Mouse (Mus musculus): ENCODE results near the gene Heatr6. TPM values are rescaled to one million over a fixed set of nuclear protein-coding genes. Genes with fewer than 3 reads are reported as not detected.

The Heatr6 gene
- total RNA-seq, 2 experiments from 2014 or later = 8.5 to 10.7 TPM

GRCm38 (mm10) chr11:83799871-83800430 is 46.5 kb downstream of the Heatr6 start:
- DNase-seq (ENCODE audit: low spot score) = no peak

DNA sequence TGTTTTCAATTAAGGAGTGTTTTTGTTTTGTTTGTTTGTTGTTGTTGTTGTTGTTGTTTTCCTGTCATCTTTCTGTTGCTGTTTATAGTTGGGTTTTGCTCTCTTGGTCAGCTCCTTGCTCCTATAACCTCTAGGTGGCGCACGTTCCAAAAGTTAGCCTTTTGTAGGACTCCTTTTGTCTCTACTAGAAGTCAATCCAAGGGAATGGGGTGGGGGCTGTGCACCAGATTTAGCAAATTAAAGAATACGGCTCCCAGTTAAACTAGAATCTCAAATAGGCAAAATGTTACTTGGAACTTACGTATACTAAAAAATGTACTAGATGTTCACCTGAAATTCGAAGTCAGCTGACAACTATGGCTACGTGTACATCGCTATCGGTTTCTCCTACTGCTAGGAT is 48.7 kb downstream of the Heatr6 start:
- DNase-seq (ENCODE audit: low spot score) = no peak

GRCm38 (mm10) chr11:83802581-83802980 is 49.1 kb downstream of the Heatr6 start:
- no peak for DNase-seq (ENCODE audit: low spot score)

DNA sequence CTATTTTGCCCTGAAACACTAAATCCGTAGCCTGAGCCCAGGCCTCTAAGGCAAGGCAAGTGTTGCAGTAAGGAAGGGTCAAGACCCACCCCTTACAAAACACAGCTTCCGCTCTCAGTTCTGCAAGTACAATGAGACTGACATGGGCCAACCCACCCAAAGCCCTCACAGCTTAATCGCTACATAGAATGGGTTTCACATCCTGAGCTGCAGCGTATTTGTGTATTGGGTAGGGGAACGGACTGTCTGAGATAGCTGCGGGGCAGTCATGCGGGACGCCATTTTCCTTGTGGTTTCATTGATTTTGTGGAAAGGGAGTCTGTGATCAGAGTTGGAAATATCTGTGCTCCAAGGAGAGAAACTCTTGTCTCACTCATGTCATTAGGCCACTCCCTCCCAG is 56.9 kb downstream of the Heatr6 start:
- no peak for DNase-seq (ENCODE audit: low spot score)

GRCm38 (mm10) chr11:83815191-83815590 is 61.7 kb downstream of the Heatr6 start:
- DNase-seq (ENCODE audit: low spot score) = no peak

GRCm38 (mm10) chr11:83815628-83816027 is 62.1 kb downstream of the Heatr6 start:
- peak; percentile 46 for DNase-seq (ENCODE audit: low spot score)

DNA sequence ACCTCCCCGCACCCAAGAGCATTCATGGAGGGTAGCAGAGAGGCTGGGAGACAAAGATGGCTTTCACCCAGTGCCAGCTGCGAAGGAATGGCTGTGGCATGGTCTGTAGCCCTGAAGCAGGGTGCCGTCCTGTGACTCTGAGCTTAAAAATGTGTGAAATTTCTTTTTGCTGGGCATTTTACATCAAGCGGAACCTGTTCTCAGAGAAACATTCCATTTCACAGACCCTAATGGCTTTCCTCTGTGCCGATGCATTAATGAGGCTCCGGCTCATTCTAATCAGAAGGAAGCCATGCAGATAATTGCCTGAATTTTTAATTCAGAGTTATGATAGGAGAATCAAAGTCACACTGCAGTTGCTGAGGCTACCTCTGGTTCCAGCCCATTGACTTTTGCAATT is 63.6 kb downstream of the Heatr6 start:
- DNase-seq (ENCODE audit: low spot score) = no peak

- no peak for DNase-seq (ENCODE audit: low spot score)
Observed at GRCm38 (mm10) chr11:83817994-83818393, 64.5 kb downstream of the Heatr6 start.

GRCm38 (mm10) chr11:83818591-83819127 is 65.2 kb downstream of the Heatr6 start:
- no peak for DNase-seq (ENCODE audit: low spot score)

DNA sequence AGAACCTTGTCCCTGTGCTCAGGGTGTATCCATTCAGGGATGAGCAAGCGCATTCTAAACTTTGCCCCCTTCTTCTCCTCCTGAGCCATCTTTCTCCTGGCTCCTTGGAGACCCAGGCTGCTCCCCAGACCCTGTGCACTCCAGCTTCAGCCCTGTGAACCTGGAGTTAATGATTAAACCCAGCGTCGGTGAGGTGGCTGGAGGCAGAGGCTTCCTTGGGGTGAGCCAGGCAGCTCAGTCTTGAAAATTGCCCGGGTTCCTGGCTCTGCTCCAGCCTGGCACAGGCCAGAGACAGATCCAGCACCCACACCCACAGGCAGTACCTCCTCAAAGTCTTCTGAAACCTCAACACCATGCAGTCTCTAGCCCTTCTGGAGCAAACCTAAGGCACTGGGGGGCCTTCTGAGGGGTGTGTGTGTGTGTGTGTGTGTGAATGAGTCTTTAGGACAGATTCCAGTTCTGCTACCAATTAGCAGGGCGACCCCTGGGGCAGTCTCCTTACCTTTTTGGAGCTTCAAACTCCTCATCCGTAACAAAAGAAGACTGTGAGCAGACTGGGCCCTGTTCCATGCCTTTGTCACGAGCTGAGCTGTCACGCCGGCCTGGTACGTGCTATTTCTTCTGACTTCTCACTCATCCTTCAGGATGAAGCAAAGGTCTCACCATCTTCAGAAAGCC is 66.4 kb downstream of the Heatr6 start:
- DNase-seq (ENCODE audit: low spot score) = no peak

DNA sequence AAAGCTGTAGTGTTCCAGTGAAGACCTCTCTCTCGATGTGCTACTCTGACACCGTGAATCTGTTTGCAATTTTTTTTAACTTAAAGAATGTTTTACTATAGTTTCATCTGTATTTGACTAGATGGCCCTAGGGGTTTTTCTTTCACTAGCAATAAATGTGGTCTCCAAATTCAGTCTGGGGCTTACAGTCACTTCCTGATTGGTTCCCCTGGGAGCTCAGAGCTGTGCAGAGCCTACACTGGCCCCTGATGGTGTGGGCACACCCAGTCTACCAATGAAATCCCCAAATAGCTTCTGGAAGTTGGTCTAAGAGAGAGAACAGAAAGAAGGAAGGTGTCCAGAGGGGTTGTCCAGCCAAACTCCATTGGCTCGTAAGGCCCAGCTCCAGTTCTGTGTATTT is 72.6 kb downstream of the Heatr6 start:
- DNase-seq (ENCODE audit: low spot score) = no peak

GRCm38 (mm10) chr11:83828553-83829142 is 75.2 kb downstream of the Heatr6 start:
- no peak for DNase-seq (ENCODE audit: low spot score)

DNA sequence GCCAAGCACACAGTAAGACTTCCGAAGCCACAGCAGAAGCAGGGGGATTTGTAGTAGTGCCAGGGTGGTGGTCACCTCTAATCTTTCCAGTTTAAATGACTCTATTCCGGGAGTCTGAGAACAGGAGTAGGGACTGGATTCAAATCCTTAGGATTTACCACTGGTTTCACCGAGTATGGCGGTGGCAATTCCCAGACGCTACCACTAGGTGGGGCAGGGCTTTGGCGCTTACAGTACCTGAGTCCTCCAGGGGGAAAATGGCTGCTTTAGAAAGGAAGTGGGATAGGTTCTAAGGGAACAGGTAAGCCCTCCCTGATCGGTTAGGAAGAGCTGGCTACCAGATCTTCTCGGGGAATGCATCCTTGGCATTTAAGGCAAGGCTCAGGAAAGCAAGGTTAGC is 78.9 kb downstream of the Heatr6 start:
- peak; percentile 12 for DNase-seq (ENCODE audit: low spot score)

Other genes starting within 250 kb of the Heatr6 start
- gene Heatr9, start 231.5 kb upstream of the Heatr6 start, total RNA-seq (2021) = not detected
- gene Ccl5, start 223.2 kb upstream of the Heatr6 start, total RNA-seq (2021) = not detected
- 1 to 10 TPM; 2.4 to 3.0 TPM for gene Ccl9, start 175.1 kb upstream of the Heatr6 start, total RNA-seq (2021)
- gene Ccl6, start 160.6 kb upstream of the Heatr6 start, total RNA-seq (2021) = 1 to 10 TPM; 3.8 to 6.5 TPM
- gene Rpl9-ps1, start 108.1 kb upstream of the Heatr6 start, total RNA-seq (2021) = not detected
- not detected for gene Ccl3, start 104.3 kb upstream of the Heatr6 start, total RNA-seq (2021)
- gene Ccl4, start 91.1 kb upstream of the Heatr6 start, total RNA-seq (2021) = not detected
- gene Wfdc17, start 49.7 kb upstream of the Heatr6 start, total RNA-seq (2021) = under 1 TPM in 1 of 2 experiments, not detected in 1; 0.78 TPM
- not detected for gene Wfdc18, start 44.7 kb upstream of the Heatr6 start, total RNA-seq (2021)
- gene Wfdc21, start 6.8 kb upstream of the Heatr6 start, total RNA-seq (2021) = under 1 TPM in 1 of 2 experiments, not detected in 1; 0.62 TPM
- not detected for gene Hnf1b, start 96.4 kb downstream of the Heatr6 start, total RNA-seq (2021)
- 10 to 100 TPM in 1 of 2 experiments, 1 to 10 TPM in 1; 9.5 to 10.5 TPM for gene Ddx52, start 188.4 kb downstream of the Heatr6 start, total RNA-seq (2021)
- 10 to 100 TPM; 40.4 to 40.6 TPM for gene Synrg, start 210.7 kb downstream of the Heatr6 start, total RNA-seq (2021)

All from gastrocnemius, adult 18-20 months (tissue).